Mouse (Mus musculus) CD8-positive naive resting alpha-beta T cell, adult 57 days (primary cell): Measurements from ENCODE around the gene Rragc. TPM values are rescaled to one million over a fixed set of nuclear protein-coding genes. Genes with fewer than 3 reads are reported as not detected.

Experiments
- total RNA-seq: library from RNA; stranded (reverse); gene quantifications from one replicate; pipeline ENCODE4 v1.2.4, GENCODE M21; 2023

The Rragc gene
- 37.1 TPM for total RNA-seq

DNA sequence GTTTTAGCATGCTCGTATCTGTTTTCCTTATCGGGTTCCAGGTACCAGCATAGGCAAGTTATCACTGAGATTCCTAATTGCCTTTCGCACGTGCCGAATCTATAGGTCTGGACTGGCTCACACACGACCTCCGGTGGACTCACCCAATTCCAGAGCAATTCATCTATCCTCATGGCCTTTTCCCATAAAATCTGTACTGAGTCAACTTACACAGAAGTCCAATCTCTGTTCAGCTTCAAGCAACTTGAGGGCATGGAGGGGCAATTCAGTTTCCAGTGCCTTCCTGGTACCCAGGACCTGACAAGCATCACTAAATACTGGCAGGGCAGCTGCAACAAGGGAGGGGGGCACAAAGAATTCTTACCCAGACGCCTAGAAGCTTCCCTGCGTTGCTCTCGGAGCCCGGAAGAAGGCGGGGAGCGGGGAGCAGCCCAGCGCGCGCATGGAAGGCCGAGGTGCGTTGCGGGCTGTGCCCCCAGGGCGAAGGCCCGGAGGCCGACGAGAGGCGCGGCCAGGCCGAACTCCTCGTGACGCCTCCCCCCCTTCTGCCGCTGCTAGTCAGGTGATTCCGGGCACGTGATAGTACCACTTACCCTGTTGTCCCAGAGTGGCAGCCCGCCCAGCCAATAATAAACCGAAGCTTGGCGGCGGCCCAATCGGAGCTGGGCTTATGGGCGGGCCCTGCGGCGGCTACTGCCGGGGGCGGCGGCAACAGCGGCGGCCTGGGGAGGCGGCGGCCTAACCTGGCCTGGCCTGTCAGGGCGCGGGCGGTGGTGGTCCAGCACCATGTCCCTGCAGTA, at the start of gene Rragc:
Gene Rragc (plus strand): TSS at position 699 of the 800 bp plus-strand sequence.

DNA sequence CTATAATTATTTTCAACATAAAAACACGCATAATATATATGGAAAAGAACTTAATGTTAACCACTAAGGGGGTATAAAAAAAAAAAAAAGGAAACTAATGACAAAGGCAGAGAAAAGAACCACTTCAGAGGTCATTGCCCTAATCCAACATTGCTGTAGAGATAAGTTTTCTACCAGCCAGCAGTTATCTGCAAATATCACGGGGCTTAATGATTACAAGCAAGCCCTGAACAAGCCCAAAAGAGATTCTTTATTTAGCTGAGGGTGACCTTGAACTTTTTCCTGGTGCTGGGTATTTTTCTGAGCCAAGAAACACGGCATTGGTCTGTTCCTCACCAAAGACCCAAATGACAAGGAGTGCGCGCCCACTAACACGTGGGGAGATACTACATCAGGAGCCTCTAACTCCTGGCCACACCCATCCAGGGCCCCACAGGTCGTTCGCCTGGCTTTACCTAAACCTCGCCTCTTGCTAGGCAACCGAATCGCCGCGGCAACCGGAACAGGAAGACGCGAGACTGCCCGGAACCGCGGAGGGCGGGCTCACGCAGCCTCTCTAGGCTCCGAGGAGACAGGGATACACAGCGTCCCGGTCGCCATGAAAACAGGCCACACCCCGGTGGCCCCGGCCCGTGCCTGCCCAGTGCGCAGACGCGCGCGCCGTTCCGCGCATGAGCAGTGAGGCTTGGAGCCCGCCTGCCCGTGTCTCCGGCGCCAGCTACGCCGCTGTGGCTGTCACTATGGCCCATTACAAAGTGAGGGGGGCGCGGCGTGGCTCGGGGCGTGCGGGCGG, 12.7 kb upstream of the Rragc start, which contains the start of gene Mycbp:
Gene Mycbp (plus strand): TSS at position 500 of the 793 bp plus-strand sequence.

DNA sequence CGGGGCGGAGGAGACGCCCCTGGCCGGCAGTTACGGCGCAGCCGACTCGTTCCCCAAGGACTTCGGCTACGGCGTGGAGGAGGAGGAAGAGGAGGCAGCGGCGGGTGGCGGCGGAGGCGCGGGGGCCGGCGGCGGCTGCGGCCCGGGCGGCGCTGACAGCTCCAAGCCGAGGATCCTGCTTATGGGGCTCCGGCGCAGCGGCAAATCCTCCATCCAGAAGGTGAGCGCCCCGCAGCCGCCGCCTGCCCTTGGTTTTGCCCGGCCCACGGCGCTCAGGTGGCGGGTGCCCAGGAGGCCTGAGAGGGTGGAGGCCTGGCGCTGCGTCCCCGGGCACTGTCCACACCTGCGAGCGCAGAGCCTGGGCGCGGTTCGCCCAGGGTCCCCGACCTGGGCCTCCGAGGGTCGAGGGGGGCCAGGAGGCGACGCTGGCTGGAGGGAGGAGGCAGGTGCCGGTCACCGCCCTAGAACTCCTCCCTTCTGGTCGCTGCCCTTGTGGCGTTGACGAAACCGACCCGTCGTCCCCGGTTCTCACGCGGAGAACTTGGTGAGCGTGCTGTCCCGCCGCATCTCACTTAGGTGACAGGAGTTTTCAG, 398 bp downstream of the Rragc start, which contains the start of gene 4930535I16Rik:
Gene 4930535I16Rik (minus strand): TSS at position 475 of the 593 bp plus-strand sequence.

Other genes starting within 250 kb of the Rragc start
- 640 TPM for gene Macf1, start 233.1 kb upstream of the Rragc start, total RNA-seq
- 27.8 TPM for gene Ndufs5, start 199.2 kb upstream of the Rragc start, total RNA-seq
- 43.9 TPM for gene Akirin1, start 167.1 kb upstream of the Rragc start, total RNA-seq
- gene Rhbdl2, start 129.6 kb upstream of the Rragc start, total RNA-seq: not detected
- not detected for gene 4933427I04Rik, start 57.8 kb upstream of the Rragc start, total RNA-seq
- gene Mycbp, start 12.6 kb upstream of the Rragc start, total RNA-seq: 3.7 TPM
- gene 4930535I16Rik, start 576 bp downstream of the Rragc start, total RNA-seq: not detected